Mouse (Mus musculus) 3T3-L1 (cell line): ENCODE data around the gene Eif3m.

Experiments
- DNase-seq: peaks from one replicate; pipeline ENCODE4 v3.0.0-alpha.2; 2015; ENCODE audit warnings: low read depth, low spot score

The Eif3m gene

GRCm38 (mm10) chr2:105016192-105016966 lies 501 bp downstream of the Eif3m start:
- DNase-seq, result peak; percentile 43

DNA sequence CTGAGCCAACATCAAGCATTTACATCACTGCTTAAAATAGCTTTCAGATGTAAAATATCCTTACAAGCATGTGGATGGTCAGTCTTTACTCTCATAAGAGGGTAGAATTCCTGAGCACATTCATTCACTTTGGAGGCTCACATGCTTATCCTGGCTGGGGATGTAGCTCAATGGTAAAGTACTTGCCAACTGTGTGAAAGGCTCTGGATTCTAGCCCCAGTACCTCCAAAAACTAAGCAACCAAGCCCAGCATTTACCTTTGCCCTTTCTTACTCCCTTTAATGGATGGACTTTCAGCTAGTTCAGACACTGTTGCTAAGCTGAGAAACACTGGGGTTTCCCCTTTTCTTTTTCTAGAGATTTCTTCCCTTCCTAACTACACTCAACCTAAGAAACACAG lies 9.6 kb downstream of the Eif3m start:
- no peak for DNase-seq

- no peak for DNase-seq
Observed at GRCm38 (mm10) chr2:104996201-104996600, 20.7 kb downstream of the Eif3m start.

DNA sequence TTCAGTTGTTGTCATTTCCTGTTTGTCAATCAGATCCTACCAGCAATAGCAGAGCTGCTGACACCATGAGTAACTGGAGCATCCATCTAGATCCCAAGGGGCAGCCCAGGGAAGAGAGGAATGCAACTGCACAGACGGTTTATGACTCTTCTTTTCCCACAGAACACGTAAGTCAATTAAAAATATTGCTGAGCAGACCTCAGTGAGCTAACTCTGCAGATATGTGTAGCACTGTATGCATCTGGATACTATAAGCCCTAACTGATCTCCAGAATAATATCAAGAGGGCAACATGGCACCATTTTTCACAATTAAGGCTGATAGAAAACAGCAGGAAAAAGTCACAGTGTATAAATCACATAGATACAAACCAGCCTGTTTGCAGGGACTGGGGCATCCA lies 22.4 kb downstream of the Eif3m start:
- peak; percentile 63 for DNase-seq

- DNase-seq, result no peak
Observed at GRCm38 (mm10) chr2:104988974-104989373, 27.9 kb downstream of the Eif3m start.

- DNase-seq, result no peak
Observed at GRCm38 (mm10) chr2:104985796-104986195, 31.1 kb downstream of the Eif3m start.

DNA sequence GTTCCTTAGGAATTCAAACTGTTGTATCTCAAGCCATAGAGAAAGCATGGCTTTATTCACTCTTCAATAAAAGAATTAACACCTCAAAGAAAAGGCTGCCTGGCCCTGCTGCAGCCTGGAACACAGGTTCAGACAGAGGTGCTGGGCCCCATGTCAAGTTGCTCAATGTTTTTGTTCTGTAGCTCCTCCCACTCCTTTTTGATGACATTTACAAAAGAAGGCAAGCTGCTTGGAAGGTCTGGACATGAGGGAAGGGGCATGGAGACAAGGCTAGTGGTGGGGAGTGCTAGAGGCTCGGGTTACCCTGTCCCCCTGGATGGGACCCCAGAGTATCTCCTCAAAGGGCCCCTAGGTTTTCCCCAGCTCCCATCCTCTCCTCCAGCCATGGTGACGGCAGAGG lies 35.2 kb downstream of the Eif3m start:
- DNase-seq, result no peak

GRCm38 (mm10) chr2:104964492-104964891 lies 52.4 kb downstream of the Eif3m start:
- DNase-seq, result no peak
